Mouse (Mus musculus): ENCODE data around the gene Apmap. TPM values are rescaled to one million over a fixed set of nuclear protein-coding genes. Genes with fewer than 3 reads are reported as not detected.

The Apmap gene
- 23.9 and 25.6 TPM in 2 replicates for total RNA-seq (2017)

DNA sequence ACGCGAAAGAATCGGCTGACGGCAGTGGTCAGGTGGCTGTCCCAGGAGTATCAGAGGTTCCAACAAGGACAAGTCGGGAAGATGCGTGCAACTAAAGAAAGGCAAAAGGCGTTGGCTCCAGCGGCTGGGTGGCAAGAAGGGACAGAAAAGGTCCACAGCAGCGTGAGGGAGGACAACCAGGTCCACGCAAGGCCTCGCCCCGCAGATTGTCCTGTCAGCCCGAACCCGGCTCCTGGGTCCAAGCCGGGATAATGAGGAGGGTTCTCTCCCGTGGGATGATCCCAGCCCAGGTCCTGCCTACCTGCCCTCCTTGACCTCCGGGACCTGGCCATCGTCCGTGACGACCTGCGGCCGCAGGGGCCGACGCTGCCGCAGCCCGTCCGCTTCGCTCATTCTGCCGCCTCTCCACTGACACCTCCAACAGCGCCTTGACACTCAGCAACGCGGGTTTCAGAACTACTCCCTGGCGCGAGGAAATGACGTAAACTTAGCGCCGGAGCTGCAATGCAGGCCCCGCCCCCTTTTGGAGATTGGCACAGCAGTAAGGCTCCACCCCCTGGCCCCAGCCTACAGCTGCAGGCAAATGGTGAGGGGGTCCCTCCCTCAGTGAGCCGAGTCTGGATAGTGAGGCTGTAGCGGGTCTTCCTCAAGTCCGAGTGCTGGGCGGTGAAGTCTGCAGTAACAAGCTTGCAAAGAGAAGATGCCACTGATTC lies at the start of gene Apmap:
Gene Apmap, minus strand, starts transcription at position 481 of the 713 bp plus-strand sequence.
- peak; percentile 96 for ATAC-seq (ENCODE audit: extremely low read depth, insufficient number of reproducible peaks, low FRiP score, poor library complexity, severe bottlenecking)

DNA sequence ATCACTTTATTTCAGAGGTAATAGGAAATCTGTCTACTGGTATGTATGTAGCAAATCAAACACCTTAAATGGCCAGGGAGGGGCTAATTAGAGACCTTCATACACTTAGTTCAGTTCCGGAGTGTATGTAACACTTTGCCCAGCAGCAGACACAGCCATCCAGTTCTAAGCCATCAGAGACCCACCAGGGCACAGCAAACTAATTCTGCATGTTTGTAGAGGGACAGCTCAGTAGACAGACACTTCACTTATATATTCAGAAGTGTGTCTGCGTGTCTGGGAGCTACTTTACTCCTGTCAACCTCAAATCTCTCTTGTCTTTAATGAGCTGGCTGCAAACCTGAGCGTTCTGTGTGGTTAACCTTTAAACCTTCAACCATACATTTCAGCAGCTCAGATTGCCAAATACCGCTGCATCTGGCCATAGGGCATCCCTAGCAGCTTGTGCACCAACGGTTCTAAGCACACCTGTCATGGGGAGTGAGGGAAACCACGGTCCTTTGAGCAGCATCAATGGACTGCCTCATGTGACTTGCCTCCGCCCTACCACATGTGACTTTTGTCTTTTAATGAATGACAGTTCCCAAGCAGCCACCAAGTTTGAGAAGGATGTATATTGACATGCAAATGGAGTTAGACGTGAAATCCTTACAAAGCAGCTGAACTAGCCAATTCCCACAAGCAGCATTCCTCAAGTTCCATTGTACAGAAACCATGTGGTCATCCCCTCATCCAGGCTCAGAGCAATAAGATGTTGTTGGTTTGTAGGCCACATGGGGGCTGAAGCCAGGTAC lies 48.8 kb upstream of the Apmap start:
- ATAC-seq (ENCODE audit: extremely low read depth, insufficient number of reproducible peaks, low FRiP score, poor library complexity, severe bottlenecking), result no peak

DNA sequence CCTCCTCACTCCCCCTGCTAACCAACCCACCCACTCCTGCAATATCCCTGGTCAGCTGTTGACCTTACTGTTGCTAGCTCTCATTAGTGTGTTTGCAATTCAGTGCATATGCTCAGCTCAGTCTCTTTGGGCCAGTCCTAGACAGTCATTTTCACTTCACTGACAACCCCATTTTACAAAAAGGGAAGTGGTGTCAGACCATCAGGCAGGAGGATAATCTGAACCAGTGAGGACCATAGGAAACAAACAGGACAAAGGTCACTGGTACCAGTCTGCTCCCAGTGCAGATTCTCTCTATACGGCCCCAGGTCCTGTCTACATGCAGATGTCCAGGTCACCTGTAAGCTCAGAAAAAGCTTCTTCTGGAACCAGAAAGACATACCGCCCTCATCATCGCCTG lies 47.7 kb upstream of the Apmap start:
- no peak for ATAC-seq (ENCODE audit: extremely low read depth, insufficient number of reproducible peaks, low FRiP score, poor library complexity, severe bottlenecking)

DNA sequence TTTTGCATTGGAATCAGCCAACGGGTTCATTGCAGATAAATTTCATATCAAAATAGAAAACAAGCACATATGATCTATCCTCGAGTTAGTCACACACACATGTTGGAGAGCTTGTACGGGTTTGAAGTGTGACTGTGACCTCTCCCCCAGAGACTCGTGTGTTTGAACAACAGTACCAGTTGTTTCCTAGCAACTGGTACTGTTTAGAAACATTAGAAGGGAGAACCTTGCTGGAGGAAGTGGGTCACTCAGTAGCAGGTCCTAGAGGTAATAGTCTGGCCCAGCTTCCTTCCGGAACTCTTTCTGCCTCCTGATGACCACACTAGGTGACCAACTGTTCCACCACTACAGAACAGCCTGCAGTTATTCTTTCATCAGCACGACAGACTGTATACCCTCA lies 46.9 kb upstream of the Apmap start:
- ATAC-seq (ENCODE audit: extremely low read depth, insufficient number of reproducible peaks, low FRiP score, poor library complexity, severe bottlenecking), result peak; percentile 54; the same call in 1 of the 2 replicates

DNA sequence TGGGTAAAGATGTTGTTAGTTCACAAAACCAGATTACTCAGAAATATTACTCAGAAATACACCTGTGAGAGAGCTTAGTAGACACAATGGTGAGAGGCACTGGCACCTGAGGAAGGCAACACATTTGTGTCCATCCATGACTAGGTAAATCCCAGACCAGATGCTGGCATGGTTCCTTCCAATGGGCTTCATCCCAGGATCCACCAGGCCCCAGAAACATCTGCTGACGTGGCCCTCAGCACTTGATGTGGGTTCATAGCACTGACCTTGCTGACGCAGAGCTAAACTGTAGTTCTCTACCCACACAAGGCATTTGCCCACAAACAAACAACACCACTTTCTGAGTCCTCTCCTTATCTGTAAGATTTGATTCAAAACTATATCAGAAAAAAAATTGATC lies 46.4 kb upstream of the Apmap start:
- ATAC-seq (ENCODE audit: extremely low read depth, insufficient number of reproducible peaks, low FRiP score, poor library complexity, severe bottlenecking), result no peak

DNA sequence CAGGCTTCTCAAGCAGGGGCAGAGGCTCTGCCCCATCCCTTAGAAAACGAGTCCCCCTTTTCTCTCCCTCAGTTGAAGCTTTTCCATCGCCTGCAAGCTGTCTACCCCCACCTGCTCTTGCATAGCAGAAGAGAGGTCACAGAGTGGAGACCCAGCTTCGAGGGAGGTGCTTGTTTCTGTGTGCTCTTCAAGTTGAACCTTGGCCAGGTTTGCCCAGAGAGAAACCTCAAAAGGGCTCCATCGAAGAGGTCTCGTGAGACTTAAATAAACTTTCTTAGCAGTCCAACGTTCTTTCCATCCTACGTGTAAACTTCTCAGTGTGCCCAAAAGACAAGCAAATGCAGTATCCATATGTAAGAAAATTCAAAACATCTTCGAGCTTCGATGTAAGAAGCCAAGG lies 43.0 kb upstream of the Apmap start:
- ATAC-seq (ENCODE audit: extremely low read depth, insufficient number of reproducible peaks, low FRiP score, poor library complexity, severe bottlenecking), result no peak

DNA sequence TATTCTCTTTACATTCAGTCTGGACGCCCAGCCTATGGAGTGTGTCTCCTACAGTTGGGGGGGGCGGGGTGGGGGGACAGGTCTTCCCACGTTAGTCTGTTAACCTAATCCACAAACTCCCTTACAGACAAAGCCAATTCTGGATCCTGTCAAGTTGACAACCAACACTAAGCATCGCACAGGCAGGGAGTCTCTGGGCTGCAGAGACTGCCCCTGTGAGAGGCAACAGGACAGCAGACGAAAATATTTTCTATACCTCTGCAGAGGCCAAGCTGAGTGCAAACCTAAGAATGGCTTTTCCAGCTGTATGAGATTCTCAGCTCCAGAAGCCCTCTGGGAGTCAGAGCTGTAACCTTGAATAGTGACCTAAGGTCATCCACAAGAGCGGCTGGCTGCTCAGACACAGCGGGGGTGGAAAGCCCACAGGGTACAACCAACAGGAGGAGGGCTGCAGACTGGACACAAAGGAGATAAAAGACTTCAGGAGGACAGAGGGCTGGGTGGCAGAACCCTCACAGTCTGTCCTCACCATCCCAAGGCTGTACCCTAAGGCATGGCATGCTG lies 42.2 kb upstream of the Apmap start:
- ATAC-seq (ENCODE audit: extremely low read depth, insufficient number of reproducible peaks, low FRiP score, poor library complexity, severe bottlenecking), result no peak

DNA sequence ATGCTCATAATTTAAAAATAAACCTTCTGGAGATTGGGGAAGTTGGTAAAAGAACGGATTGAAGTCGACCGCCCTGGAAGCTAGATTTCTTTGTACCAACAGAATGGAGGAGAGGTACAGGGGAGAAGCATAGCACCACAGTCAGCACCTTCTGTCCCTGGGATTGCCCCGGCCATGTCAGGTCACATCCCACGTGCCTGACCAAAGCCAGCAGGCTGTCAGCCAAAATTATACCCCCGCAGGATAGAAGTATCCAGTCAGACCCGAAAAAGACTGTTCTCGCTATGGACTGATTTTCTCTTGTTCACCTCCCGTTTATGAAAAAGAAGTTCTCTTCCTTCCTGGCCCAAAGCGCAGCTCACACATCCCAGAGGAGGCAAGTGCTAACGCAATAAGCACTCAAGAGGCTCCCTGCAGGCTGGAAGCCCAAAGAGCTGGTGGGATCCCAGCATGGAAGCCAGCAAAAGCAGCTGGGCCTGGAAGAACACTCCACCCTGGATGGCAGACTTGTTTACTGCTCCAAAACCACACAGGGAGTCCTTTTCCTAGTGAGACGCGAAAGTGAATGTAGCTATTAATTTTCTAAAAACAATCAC lies 40.0 kb upstream of the Apmap start:
- no peak for ATAC-seq (ENCODE audit: extremely low read depth, insufficient number of reproducible peaks, low FRiP score, poor library complexity, severe bottlenecking)

DNA sequence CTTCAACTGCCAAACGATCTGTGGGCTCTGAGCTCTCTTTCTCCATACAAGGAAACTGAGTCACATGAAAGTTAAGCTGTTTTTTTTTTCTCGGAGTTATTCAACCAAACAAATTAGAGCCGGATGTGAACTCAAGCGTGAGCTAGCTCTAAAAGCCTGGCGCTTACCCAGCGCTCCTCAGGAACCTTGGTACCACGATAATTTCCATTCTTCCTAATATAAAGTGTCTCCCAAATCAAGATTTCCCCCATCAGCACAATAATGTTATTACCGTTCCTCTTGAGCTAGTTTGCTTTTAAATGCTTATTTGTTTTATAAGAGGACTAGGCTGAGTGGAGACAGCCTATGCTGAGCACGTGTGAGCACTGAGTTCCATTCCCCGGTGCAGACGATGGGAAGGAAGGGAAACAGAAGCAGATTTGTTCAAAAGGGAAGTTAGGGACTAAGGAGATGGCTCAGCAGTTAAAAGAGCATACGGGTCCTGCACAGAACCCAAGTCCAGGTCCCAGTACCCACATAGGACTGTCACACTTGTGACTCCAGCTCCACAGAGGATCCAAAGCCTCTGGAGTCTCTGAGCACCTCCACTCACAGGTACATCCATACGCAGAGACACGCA lies 39.4 kb upstream of the Apmap start:
- ATAC-seq (ENCODE audit: extremely low read depth, insufficient number of reproducible peaks, low FRiP score, poor library complexity, severe bottlenecking), result no peak

DNA sequence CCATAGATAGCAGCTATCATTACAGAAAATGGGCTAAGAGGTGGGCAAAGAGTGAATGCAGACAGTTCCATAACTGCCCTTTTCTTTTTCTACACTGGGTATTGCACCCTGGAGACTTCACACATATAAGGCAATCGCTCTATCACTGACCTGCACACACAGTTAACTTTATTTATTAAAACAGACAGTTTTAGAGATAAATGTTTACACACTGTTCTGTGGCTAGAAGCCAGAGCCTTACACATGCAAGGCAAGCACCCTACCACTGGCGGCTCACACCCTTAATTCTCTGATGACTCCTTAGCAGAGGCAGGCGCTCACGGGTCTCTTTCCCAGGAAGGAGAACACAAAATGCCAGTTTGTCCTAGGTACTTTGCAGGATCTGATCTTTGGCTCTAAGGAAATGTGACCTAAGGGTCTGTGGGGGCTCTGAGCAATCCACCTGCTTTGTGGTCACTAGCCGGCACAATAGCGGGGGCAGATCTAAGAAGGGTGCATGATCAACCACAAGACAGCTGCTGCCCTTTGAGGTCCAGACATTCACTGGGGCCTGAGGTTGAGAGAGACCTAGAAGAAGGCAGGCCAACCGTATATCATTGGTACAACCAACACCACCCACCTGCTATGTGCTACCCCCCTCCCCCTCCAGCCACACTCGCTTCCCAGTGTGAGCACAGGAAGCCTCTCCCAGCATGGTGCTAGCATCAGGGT lies 38.2 kb upstream of the Apmap start:
- ATAC-seq (ENCODE audit: extremely low read depth, insufficient number of reproducible peaks, low FRiP score, poor library complexity, severe bottlenecking), result no peak

DNA sequence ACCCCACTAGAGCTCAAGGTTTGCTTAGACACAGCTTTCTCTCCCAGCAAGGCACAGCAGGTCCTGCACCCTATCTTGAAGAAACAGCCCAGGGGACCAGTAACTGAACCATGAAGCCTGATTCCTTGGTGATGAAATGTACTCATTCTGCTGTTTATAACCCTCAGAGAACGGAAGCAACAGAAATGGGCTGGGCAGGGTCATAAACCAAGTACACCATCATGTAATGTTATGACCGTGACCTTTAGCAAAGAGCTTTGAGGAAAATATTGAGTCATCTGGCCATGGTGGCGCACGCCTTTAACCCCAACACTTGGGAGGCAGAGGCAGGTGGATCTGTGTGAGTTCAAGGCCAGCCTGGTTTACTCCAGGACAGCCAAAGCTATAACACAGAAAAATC lies 36.9 kb upstream of the Apmap start:
- peak; percentile 39; the same call in 1 of the 2 replicates for ATAC-seq (ENCODE audit: extremely low read depth, insufficient number of reproducible peaks, low FRiP score, poor library complexity, severe bottlenecking)

DNA sequence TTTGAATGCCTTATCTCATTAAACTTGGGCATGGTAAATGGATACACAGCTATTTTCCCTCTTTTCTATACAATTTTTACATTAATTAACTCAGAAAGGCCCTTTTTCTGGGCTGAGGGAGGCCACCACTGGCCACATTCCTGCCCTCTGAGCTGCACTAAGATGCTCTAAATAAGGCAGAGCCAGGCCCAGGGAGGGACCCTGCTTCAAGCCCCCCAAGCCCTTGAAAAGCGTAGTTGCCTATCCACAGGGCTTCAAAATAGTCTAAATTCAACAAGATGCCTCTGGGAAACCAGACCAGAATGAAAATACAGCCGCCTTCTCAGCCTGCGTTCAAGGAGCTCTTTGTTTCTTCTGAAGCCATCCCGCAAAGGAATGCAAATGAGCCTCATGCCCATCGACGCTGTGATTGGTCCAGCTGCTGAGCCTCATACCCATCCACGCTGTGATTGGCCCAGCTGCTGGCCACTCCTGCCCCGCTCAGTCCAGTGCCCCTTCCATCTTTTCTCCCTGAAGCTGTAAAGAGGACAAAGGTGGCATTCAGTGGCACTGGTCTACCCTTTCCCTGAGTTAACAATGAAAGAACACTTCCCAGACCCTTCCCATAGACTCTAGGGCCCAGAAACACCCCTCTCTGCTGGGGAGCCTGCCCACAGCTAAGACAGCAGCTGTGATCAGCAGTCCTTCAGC lies 35.5 kb upstream of the Apmap start:
- no peak for ATAC-seq (ENCODE audit: extremely low read depth, insufficient number of reproducible peaks, low FRiP score, poor library complexity, severe bottlenecking)

DNA sequence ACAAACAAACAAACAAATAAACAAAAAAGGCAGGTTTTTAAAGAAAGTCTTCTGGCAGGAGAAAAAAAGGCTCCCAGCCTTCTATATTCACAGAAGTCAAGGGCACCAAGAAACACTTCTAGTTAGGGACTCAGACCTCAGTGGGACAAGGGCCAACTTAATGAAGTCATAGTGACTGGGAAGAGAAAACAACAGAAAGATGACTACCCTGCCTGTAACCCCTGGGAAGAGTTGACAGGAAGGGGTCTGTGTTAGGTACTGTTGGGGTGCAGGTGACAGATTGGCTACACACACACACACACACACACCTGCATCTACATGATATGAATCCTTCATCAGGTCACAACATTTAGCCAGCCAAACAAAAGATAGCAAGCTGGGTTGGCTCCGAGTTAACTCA lies 34.8 kb upstream of the Apmap start:
- no peak for ATAC-seq (ENCODE audit: extremely low read depth, insufficient number of reproducible peaks, low FRiP score, poor library complexity, severe bottlenecking)

DNA sequence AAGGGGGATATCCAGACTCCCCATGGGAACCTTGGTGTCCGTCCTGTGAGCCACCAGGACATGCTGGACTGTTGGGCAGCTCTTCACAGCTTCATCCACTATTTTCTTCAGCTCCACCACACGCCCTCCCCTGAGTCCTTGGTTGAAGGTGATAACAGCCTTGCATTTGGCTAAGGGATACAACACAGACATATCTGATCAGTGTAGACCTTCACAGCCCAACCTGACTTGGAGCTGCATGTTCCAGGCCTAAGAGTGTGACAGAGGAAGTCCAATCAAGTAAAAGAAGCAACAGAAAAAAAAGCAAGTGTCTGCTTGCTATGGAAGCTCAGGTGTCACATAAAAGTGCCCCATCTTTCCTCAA lies 30.0 kb upstream of the Apmap start:
- ATAC-seq (ENCODE audit: extremely low read depth, insufficient number of reproducible peaks, low FRiP score, poor library complexity, severe bottlenecking), result no peak

DNA sequence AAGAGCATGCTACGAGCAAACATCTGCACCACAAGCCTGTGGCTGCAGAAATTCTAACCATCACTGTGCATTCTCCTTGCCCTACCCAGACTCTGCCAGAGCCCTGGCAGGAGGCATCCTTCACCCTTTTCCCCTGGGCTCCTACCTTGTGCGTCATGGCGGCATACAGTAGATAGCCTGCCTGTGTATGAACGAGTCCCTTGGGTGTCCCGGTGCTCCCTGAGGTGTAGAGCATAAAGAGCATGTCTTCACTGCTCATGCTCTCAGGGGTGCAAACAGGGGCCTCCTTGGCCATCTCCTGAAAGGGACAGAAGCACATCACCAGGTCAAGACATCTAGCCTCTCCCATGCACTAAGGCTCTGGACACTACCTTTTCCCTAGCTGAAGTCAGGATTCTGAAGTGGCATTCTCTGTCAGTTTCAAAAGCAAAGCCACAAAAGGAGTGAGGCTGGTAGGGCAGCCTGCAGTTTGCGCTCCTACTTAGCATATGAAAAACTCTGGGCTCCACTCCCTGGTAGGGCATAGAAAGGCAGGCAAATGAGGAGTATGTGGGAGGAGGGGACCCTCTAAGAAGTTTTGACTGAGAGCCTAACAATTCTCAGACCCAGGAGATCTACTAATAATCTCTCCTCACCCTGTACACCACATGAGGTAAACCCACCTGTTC lies 29.5 kb upstream of the Apmap start:
- no peak for ATAC-seq (ENCODE audit: extremely low read depth, insufficient number of reproducible peaks, low FRiP score, poor library complexity, severe bottlenecking)

DNA sequence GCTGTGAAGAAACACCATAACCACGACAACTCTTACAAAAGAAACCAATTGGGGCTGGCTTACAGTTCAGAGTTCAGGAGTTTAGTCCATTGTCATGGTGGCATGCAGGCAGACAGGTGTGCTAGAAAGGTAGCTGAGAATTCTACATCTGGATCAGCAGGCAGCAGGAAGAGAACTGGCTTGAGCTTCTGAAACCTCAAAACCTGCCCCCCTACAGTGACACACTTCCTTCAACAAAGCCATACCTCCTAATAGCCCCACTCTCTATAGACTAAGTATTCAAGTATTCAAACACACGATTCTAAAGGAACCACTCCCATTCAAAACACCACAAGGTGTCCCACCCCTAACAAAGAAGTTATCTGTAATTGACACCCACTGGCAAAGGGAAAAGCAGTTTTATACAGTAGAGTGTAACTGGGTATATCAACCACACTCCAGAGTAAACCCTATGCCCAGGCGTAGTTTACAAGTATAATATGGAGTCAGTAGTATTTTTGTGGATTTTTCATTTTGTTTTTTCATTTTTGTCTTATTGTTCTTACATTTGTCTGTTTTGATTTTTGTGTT lies 27.6 kb upstream of the Apmap start:
- ATAC-seq (ENCODE audit: extremely low read depth, insufficient number of reproducible peaks, low FRiP score, poor library complexity, severe bottlenecking), result no peak

DNA sequence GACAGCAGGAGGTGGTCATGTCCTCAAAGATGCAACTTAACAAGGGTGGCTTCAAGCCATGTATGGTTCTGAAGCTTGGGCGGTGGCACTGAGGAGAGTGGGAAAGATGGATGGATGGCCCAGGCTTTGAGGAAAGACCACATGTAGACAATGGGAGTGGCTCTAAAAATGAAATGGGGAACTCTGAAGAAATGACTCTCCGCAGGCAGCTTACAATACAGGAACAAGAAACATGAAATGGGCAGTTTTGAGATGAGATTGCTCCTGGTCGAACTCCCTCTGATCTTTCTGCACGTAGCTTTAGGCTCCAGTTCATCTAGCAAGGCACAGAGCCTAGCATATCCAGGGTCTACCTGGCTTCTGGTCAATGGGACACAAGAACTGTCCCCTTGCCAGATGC lies 20.9 kb upstream of the Apmap start:
- no peak for ATAC-seq (ENCODE audit: extremely low read depth, insufficient number of reproducible peaks, low FRiP score, poor library complexity, severe bottlenecking)

DNA sequence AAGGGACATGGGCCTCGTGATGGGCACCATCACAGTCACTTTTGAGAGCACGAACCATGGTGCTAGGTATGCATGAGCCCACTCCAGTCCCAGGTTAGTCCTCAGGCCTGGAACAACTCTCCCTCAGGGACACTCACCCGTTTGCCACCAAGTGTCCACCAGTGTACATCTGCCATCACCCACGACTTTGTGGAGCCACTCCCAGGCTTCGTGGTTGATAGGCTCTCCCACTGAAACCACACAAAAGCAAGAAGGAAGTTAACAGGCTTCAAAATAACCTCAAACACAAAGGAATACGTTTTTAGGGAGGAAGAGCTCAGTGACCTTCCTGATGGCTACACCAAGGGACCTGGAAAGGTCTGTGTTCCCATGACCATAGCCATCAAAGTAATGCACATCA lies 18.8 kb upstream of the Apmap start:
- no peak for ATAC-seq (ENCODE audit: extremely low read depth, insufficient number of reproducible peaks, low FRiP score, poor library complexity, severe bottlenecking)
